25 mouse cellular contexts compared by ENCODE assay signal in genomic region chr9:104027186-104027585, GRCm38 (mm10). TPM values are rescaled to one million over a fixed set of nuclear protein-coding genes. Genes with fewer than 3 reads are reported as not detected.
"Had no signal": no experiment of that assay in that cellular context is flagged by ENCODE, and none has a peak within 500 bp of the region (broad histone marks: within the 10 kb centered on the region; RNA-seq: fewer than 3 reads in every experiment).

No protein-coding gene starts in this region.

- H3K9me3 ChIP-seq: neural tube, embryonic 15.5 days; stomach, embryonic 15.5 days had no signal

- DNase-seq: retina, postnatal 1 day; right cerebral cortex, adult 18-20 months; right cerebral cortex, postnatal 14 days; right cerebral cortex, postnatal 25 days; right cerebral cortex, postnatal 4 days; spleen, adult 18-20 months; thymus, adult 18-20 months; thymus, adult 2 months; thymus, postnatal 14 days; thymus, postnatal 25 days; thymus, postnatal 36 days; thymus, postnatal 4 days had no signal

- H3K27ac ChIP-seq: neural tube, embryonic 13.5 days; neural tube, embryonic 15.5 days; stomach, embryonic 15.5 days; stomach, postnatal 0 days had no signal

- H3K4me1 ChIP-seq: neural tube, embryonic 13.5 days; neural tube, embryonic 15.5 days; stomach, embryonic 15.5 days had no signal

- H3K27me3 ChIP-seq: neural tube, embryonic 13.5 days; neural tube, embryonic 15.5 days; stomach, embryonic 15.5 days had no signal

- H3K4me3 ChIP-seq: neural tube, embryonic 13.5 days; neural tube, embryonic 15.5 days; stomach, embryonic 15.5 days had no signal

RNA-seq across cellular contexts. Expression of gene Gm28305, which starts 13.3 kb away (rescaled TPM):
- total RNA-seq: neutrophil, adult 5-6 weeks had no signal
- polyA plus RNA-seq: neural tube, embryonic 13.5 days; neural tube, embryonic 14.5 days; neural tube, embryonic 15.5 days; small intestine, adult 2 months; spleen, adult 2 months; stomach, embryonic 14.5 days; stomach, embryonic 15.5 days; stomach, embryonic 16.5 days; stomach, postnatal 0 days; testis, adult 2 months; thymus, adult 2 months; thymus, postnatal 0 days; urinary bladder, adult 2 months had no signal
